Mouse (Mus musculus): ENCODE measurements around the gene Map2k6. TPM values are rescaled to one million over a fixed set of nuclear protein-coding genes. Genes with fewer than 3 reads are reported as not detected.
"Not testable (repeated sequence)": the region's sequence is repeated elsewhere in the genome, so short reads cannot be mapped to it uniquely, and the experiment has no call there.

Map2k6 gene
- polyA plus RNA-seq (2012; rRNA removed), result 8.4 and 9.0 TPM in 2 replicates

DNA sequence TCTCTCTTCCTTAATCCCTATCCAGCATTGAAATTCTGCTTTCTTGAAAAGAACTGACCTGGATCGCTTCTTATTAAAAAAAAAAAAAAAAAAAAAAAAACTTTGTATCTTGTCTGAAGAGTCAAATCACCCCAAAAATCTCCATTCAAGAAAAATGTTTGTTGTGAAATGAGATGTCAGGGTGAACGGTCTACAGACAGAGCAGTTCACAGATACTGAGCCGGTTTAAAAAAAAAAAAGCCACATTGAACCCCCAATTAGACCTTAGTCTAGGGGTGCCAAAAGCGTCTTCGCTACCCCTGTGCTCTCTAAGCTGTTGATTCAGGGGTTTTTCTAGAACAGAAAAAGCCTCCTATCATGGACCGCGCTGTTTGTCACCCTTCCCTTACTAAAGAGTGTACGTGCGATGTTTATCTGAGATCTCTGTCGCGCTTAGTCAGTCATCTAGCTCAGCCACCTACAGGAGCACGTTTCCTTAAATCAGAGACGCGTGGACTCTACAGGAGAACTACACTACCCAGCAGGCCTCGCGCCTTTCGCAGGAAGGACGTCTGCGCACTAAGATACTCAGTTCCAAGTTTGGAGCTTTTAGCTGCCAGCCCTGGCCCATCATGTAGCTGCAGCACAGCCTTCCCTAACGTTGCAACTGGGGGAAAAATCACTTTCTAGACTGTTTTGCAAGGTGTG is at the start of gene Map2k6:
TSS of gene Map2k6 (plus strand) at position 570 of the 687 bp plus-strand sequence.
- DNase-seq (ENCODE audit: low spot score), result peak; percentile 40

DNA sequence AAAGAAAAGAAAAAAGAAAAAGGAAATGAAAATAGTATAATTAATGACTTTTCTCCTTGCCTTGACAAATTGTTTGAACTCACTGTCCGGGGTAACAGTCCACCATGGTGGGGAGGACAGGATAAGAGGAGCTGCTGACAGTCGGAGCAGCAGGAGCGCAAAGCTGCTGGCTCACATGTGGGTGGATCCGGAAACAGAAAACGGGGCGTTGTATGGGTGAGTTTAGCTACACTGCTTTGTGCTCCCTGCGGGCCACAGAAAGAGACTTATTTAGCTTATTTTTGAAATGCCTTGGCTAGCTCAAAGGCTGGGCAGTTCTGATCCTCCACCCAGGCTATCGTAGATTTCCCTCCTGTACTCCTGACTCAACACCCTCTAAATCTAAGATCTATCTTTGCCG is 44.7 kb upstream of the Map2k6 start:
- no peak for DNase-seq (ENCODE audit: low spot score)

DNA sequence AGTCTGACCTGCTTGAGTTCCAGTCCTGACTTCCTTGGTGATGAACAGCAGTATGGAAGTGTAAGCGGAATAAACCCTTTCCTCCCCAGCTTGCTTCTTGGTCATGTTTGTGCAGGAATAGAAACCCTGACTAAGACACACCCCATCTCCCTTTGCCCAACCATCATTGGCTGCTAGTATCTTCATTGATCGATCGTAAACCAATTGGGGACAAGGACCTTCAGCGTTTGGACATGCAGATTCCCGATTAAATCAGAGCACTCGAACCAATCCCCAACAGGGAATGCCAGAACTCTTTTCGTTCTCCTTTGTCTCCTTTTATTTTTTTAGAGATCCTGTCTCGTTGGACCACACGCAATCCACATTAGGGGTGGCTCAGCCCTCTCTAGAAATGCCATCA is 43.8 kb upstream of the Map2k6 start:
- not testable (repeated sequence) for DNase-seq (ENCODE audit: low spot score)

DNA sequence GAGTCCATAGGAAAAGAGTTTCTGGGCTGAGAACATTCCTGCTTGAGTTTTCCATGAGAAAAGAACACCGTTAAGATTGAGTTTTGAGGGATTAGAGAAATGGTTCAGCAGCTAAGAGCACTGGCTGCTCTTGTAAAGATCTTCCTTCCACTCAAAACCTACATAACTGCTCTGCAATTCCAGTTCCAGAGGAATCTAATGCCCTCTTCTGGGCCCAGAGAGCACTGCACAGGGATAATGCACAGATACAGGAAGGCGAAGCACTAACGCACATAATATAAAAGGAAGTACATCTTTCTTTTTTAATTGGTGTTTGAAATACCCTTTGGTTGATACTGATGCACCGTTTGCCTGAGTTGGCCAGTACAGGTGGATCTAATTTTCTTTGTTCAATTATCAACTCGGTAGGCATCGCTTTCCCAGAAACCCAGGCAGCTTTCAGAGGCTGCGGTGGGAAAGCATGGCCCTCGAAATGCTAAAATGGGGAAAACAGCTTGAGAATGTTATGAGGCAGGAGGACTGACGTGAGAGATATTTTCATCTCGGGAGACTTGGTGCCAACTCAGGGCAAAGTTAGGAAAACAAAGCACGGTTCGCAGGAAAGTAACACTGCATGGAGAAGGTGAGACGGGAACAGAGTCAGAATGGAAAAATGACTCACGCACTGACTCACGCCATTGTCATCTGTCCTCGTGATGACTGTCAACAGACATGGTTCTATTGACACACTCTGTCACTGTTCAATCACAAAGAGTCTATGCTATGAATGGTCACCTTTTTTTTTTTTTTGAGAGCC is 41.0 kb upstream of the Map2k6 start:
- DNase-seq (ENCODE audit: low spot score), result no peak

DNA sequence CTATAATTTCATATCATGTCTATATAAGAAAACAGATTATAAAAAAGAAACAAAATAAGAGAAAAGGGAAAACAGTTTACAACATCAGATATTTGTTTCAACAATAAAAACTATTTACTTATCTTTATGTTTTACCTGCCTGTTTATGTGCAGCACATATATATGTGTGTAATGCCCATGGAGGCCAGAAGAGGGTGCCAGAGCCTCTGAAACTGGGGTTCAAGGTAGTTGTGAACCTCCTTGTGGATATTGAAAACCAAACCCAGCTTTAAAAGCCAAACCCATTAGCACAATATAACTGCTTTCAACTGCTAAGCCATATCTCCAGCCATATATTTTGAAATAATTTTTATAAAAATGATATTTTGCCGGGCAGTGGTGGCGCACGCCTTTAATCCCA is 33.9 kb upstream of the Map2k6 start:
- DNase-seq (ENCODE audit: low spot score), result no peak

DNA sequence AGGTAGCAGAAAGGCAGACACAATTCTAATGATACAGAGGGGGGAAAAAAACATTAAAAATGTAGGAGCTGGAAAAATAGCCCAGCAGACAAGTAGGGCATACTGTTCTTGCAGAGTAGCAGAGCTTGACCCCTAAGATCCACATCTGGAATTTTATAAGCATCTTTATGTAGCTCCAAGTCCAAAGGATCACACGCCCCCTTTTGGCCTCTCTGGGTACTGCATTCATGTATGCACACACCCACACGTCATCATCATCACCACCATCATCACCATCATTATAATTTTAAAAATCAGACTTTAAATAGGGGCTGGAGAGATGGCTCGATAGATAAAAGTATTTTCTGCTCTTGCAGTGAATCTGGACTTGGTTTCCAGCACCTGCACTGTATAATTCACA is 32.0 kb upstream of the Map2k6 start:
- no peak for DNase-seq (ENCODE audit: low spot score)

DNA sequence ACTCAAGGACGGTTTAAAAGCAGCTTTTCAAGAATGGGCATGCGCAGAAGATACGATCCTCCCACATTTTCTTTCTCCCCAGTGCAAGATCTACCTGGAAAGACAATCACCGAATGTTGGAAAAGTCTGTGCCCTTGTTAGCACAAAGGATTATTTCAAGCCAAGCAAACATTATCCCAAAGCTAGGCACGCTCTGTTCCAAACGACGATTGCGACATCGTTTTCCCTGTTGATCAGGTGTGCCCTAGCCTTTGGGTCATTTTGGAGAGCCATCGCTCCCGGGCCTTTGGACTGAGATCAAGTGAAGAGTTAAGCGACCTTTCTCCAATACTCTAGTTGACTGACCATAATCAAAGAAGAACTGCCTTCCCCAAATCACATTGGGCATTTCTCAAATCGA is 31.3 kb upstream of the Map2k6 start:
- DNase-seq (ENCODE audit: low spot score), result no peak

DNA sequence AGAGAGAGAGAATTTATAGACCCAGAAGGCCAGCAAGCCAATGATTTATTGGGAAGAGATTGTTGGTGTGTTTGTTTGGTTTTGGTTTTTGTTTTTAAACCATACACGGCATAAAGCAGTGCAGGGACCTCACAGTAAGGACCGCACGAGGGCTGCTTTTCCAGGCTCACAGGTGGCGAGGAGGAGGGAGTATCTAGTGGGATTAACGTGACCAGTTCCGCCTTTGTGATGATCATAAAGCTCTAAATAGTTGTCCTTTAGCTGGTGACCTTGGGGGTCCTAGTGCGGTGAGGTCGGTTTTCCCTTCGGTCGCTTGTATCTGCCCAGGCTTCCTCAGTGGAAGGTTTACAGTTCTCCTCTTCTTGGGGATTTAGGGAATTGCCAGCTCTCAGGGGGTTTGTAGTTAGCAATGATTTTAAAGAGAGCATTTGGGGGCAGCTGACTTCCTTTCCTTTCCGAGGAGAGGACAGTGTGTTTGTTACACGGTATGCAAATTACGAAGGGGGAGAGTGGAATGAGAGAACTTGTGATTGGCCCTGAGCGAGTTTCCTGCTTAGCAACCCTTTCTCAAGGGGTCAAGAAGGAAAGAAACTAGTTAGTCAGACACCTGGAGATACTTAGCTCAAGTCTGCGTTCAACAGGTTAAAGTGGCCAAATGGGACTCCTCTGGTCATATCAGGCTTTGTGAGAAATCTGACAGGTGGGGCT is 29.5 kb upstream of the Map2k6 start:
- no peak for DNase-seq (ENCODE audit: low spot score)

DNA sequence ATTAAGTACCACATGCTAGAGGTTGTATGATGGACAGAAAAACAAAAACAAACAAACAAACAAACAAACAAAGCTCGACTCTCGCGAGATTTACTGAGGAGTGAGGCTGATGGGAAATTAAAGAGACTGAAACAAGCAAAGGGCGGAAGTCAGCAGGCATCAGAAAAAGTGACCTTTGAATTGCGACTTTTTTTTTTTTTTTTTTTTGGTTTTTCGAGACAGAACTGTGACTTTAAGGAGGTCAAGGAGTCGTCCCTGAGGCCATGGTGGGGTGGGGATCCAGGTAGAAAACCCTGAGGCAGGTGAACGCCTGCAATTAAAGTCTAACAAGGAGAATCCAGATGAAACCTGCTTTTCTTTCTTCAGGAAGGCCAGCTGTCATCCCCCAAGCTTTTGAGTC is 27.1 kb upstream of the Map2k6 start:
- DNase-seq (ENCODE audit: low spot score), result no peak

DNA sequence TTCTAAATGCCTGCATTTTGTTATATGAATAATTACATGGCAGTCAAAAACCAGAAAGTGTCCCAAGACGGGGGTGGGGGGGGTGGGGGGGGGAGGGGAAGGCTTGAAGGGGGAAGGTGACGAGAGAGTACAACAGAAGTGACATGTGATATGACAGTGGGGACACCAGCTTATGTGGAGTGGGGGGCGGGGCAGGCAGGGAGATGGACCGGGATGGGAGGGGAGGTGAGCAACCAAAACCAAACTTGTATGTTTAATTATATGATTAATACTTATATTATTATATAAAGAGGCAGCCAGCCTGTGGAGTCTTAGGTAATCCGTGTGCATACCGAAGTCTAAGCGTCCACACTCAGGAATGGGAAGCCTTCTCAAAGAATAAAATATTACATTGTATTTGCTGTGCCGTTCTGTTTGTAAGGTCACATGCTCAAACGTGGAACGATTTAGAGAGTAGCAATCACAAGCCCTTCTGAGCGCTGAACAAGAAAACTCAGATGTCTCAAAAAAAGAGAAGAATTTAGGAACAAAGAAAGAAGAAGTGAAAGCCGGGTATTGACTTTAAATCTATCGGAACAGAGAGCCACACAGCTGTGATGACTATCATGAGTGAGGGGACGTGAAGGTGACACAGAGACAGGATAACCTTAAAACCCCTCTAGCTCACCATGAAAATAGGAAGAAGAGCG is 26.5 kb upstream of the Map2k6 start:
- no peak for DNase-seq (ENCODE audit: low spot score)

DNA sequence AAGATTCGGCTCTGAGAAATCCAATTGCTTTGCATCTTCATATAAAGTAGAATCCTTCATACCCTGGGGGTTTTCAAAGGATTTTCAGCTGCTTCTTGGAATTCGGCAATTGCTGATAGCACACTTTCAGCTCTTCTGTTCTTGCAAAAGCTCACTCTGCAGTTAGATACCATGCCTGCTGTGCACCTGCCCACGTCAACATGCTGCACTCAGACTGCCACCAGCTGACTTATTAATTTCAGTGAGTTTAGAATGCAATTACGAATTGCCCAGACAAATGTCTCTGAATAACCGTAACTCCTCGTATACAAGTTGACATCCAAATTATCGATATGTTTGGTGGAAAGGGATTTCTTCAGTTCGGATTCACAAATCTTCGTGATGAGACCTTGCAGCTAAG is 24.9 kb upstream of the Map2k6 start:
- no peak for DNase-seq (ENCODE audit: low spot score)

DNA sequence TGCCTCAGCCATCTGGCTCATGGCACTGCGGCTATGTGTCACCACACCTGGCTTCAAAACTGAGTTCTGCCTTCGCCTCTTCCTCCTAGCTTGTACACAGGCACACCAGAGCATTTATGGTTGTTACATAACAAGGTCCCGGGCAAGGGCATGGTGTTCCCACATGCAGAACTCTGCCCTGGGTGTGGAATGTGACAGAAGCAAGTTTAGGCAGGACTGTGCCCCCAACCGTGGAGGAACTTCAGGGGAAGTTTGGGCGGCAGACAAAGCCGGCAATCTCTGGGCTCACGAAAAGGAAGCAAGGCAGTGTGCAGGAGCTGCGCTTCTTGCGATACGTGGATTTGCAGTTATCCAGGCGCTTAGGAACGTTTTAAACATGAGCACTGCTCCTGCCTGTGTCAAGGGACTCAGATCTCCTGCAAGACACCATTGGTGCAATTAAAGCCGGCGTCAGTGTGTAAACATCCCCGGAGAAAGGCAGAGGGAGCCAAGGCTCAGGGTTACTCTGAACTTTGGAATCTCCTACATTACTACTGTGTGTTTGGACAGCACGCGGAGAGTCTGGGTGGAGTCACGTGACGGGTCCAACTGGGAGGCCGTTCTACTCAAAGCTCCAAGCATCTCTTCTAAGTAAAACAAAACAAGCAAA is 19.1 kb upstream of the Map2k6 start:
- DNase-seq (ENCODE audit: low spot score), result peak; percentile 48

DNA sequence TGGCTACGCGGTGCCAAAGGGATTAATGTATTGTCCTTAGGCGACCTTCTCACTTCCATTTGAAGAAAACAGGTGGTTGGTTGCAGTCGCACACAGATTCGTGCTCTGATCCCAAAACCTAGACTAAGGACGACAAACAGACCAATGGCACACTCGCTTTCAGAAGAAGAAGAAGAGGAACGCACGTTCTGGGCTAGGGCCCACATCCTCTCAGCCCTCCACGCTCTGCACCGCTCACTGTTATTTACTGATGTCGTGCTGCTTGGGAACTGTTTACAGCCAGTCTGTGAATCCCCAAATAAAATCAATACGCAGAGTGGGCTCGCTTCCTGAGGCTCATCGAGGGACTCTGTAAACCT is 18.6 kb upstream of the Map2k6 start:
- DNase-seq (ENCODE audit: low spot score), result no peak

DNA sequence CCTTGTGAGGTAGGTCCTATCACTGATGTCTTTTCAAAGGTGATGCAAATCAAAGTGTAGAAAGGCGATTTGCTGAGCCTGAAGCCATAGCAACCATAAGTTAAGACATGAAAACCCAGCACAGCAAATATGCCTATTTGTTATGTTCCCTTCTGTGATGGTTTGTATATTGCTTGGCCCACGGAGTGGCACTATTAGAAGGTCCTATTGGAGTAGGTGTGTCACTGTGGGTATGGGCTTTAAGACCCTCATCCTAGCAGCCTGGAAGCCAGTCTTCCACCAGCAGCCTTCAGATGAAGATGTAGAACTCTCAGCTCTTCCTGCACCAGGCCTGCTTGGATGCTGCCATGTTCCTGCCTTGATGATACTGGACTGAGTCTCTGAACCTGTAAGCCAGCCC is 13.4 kb upstream of the Map2k6 start:
- DNase-seq (ENCODE audit: low spot score), result no peak

DNA sequence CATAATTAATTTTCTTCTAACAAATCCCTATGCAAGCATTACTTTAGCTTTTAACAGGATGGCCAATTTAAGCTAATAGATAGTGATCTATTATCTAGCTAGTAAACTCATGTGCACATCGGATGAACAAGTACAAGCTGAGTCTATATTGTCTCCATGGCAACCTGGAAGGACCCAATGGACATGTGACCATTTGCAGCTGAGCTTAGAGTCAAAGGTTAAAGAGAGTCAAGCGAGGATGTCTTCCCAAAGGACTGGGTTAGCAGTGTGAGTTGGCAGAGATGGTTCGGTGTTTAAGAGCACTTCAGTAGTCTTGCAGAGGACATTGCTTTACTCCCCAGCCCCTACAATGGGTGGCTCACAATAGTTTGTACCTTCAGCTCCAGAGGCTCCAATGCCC is 6.2 kb upstream of the Map2k6 start:
- DNase-seq (ENCODE audit: low spot score), result no peak

DNA sequence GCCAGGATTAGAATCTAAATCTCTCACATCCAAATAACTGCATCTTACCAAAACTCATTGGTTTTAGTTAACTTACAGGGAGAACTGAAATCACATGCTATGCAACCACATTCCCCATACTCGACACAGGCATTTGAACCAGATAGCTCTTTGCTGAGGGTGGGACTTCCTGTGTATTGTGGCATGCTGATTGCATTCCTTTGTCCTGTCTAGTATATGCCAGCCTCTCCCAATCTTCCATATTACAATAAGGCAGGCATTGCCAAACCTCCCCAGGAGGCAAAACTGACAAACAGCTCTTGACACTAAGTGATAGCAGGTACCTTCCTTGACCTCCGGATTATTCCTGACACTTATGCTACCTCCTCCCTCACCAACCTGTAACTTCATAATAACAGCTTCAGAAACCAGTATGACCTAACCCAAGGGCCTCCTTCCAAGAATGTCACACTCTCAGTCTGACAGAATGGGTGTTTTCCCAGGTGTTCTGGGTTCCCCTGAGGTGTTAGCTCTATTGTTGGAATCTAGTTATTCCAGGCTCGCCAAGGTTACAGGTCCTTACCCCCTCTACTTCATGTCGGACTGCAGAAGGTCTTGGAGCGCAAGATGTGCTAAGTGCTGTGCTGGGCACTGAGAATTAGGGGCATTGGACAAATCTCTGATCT is 4.0 kb upstream of the Map2k6 start:
- no peak for DNase-seq (ENCODE audit: low spot score)

DNA sequence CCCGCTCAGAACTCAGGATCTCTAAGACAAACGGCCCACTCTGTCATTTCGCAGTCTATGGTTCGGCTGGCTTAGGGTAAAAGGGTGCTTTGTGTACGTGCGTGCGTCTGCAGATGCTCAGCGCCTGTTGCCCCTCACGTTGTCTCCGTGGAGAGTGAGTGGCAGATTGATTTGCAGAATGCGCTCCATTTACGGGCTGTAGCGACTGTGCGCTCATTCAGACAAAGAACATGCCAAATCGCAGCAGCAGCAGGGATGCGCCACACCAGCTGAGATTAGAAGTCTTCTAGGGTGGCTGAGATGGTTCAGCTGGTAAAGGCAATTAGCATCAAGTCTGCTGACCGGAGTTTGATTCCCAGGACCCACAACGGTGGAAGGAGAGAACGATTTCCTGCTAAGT is 2.8 kb upstream of the Map2k6 start:
- no peak for DNase-seq (ENCODE audit: low spot score)

DNA sequence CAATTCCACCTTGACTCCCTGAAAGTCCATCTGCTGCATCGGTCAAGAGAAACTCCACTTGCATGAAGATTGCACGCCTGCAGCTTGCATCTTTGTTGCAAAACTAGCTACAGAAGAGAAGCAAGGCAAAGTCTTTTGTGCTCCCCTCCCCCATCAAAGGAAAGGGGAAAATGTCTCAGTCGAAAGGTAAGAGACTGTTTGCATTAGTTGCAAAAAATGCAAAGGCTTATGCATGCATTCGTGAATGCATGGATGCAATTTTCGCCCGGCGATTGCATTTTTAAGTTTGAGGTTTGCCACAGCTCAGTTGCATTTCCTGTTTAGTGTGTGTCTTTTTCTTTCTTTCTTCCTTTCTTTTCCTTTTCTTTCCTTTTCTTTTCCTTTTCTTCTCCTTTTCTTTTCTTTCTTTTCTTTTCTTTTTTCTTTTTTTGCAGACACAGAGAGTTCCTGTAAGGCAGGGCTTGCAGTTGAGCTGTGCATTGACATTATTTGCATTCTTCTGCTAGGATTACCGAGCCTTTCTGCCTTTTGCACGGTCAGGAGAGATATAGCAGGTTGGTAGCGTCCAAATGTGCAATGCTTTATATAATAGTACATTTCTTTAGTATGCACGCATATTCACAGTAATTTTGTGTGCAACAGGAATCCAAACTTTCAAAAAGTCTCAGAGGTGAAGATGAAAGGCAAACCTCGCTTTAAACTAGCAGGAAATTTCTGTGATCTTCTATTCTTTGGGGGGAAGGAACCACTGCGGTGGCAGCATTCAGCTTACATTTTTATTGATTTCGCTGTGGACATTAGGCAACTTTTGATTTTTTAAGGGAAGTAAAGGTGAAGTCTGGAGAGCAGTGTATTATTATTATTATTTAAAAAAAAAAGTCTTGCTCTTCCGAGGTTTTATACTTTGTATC is 573 bp downstream of the Map2k6 start:
- no peak for DNase-seq (ENCODE audit: low spot score)

DNA sequence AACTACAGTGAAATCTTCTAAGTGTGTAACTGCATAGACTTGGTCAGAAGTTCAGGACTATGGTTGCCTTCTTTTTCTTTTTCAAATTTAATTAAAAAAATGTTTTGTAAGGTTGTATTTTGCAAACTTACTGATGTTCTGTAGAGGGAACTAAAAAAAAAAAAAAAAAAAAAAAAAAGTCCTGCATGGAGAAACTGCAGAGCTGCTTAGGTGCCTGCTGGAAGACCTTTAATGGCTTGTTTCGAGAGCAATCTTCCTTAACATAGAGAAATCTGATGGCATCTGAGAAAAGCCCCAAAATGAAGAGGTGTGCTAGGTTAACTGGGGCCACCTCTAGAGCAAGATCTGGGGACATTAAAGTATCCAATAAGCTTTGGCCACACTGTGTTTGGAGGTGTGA is 1.4 kb downstream of the Map2k6 start:
- no peak for DNase-seq (ENCODE audit: low spot score)

DNA sequence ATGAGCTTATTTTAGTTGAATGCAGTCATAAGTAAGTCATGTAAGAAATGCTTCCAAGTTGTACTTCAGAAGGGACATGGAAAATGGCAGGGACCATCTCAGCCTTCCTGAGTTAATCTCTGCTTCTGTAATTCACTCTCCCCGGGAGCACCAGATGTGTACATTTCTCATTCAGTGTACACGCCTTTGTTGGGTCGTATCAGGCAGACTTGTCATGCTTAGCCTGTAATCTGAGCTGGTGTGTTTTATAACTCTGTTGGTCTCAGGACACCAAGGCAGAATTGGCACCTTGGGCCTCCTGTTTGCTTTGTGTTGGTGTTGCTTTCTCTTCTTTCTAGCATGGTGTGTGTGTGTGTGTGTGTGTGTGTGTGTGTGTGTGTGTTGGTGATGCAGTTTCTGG is 3.7 kb downstream of the Map2k6 start:
- no peak for DNase-seq (ENCODE audit: low spot score)

Measured in urinary bladder, adult 2 months (tissue).